Mouse (Mus musculus): Measurements from ENCODE around the gene Olfr247.
"Not testable (repeated sequence)": the region's sequence is repeated elsewhere in the genome, so short reads cannot be mapped to it uniquely, and the experiment has no call there.

DNA sequence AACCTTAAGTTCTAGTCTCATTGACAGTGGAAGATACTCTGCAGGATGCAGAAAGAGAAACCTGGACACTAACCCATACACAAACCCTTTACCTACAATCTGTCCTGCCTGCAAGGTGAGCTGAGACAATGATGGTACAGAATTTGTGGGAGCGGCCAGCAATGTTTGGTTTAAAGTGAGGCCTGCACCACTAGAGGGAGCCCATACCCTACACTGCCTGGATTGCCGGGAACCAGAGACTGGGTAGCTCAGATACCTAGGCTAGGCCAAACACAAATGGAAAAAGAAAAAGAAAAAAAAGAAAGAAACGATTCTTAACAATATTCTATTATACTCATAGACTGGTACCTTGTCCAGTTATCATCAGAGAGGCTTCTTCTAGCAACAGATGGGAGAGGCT, 2.9 kb downstream of the Olfr247 start:
- not testable (repeated sequence) for TF ChIP-seq CTCF (IDR thresholded peaks at IDR 0.05; ENCODE audit: low read depth, low read length); POLR2A (IDR thresholded peaks at IDR 0.05; ENCODE audit: insufficient read depth, low read length)
